Mouse (Mus musculus) R1 (cell line): ENCODE results near the gene Tsg101.
A peak's percentile ranks its signal among the peaks of the same experiment; 100 is the strongest.
"Not testable (repeated sequence)": the region's sequence is repeated elsewhere in the genome, so short reads cannot be mapped to it uniquely, and the experiment has no call there.

Source experiments
- DNase-seq: peaks from one replicate; pipeline ENCODE4 v3.0.0-alpha.2; 2018; ENCODE audit warnings: low read depth, low spot score

Gene Tsg101

GRCm38 (mm10) chr7:46919551-46920176, at the start of gene Tsg101:
Tsg101 (minus strand) TSS chr7:46919969.
- peak; percentile 90 for DNase-seq

GRCm38 (mm10) chr7:46964070-46964469, 44.3 kb upstream of the Tsg101 start:
- no peak for DNase-seq

- peak; percentile 85 for DNase-seq
These were observed 43.2 kb upstream of the Tsg101 start for GRCm38 (mm10) chr7:46962806-46963618.

GRCm38 (mm10) chr7:46962132-46962531, 42.4 kb upstream of the Tsg101 start:
- DNase-seq: no peak

- no peak for DNase-seq
These were observed 41.2 kb upstream of the Tsg101 start for GRCm38 (mm10) chr7:46960991-46961390.

GRCm38 (mm10) chr7:46958853-46959252, 39.1 kb upstream of the Tsg101 start:
- no peak for DNase-seq

- DNase-seq: peak; percentile 98
These were observed 38.3 kb upstream of the Tsg101 start, which contains the start of gene Uevld for GRCm38 (mm10) chr7:46957831-46958691. Uevld (minus strand) TSS chr7:46958527.

GRCm38 (mm10) chr7:46935847-46936246, 16.1 kb upstream of the Tsg101 start:
- DNase-seq: peak; percentile 41

GRCm38 (mm10) chr7:46934788-46935187, 15.0 kb upstream of the Tsg101 start:
- DNase-seq: no peak

- no peak for DNase-seq
These were observed 11.6 kb upstream of the Tsg101 start for GRCm38 (mm10) chr7:46931370-46931769.

- no peak for DNase-seq
These were observed 8.5 kb upstream of the Tsg101 start for GRCm38 (mm10) chr7:46928291-46928690.

GRCm38 (mm10) chr7:46922075-46922474, 2.3 kb upstream of the Tsg101 start:
- DNase-seq: peak; percentile 48

GRCm38 (mm10) chr7:46918678-46919371, 944 bp downstream of the Tsg101 start:
- peak; percentile 27 for DNase-seq

- no peak for DNase-seq
These were observed 3.4 kb downstream of the Tsg101 start for GRCm38 (mm10) chr7:46916376-46916775.

GRCm38 (mm10) chr7:46911250-46911649, 8.5 kb downstream of the Tsg101 start:
- no peak for DNase-seq

- no peak for DNase-seq
These were observed 20.4 kb downstream of the Tsg101 start for GRCm38 (mm10) chr7:46899343-46899742.

- no peak for DNase-seq
These were observed 24.3 kb downstream of the Tsg101 start for GRCm38 (mm10) chr7:46895511-46895910.

GRCm38 (mm10) chr7:46883304-46883703, 36.5 kb downstream of the Tsg101 start:
- DNase-seq: no peak

- not testable (repeated sequence) for DNase-seq
These were observed 37.8 kb downstream of the Tsg101 start for GRCm38 (mm10) chr7:46881941-46882340.

- no peak for DNase-seq
These were observed 38.8 kb downstream of the Tsg101 start for GRCm38 (mm10) chr7:46880992-46881391.

- DNase-seq: no peak
These were observed 39.9 kb downstream of the Tsg101 start for GRCm38 (mm10) chr7:46879851-46880250.
